Mouse (Mus musculus) heart, adult 2 months (tissue): ENCODE data around the gene 2610001J05Rik. TPM values are rescaled to one million over a fixed set of nuclear protein-coding genes. Genes with fewer than 3 reads are reported as not detected.
A peak's percentile ranks its signal among the peaks of the same experiment; 100 is the strongest.

Source experiments
- DNase-seq, 2 experiments: peaks; one replicate each; pipeline ENCODE4 v3.0.0; 2021
- H3K27ac ChIP-seq: fragments of 200-600 bp; 2 replicates; pipeline ENCODE4 v1.8.1; 2022
- H3K27me3 ChIP-seq: fragments of 200-500 bp; 2 replicates; pipeline ENCODE4 v1.6.1; 2012; ENCODE audit warnings: mild to moderate bottlenecking, low read length, inconsistent platforms, mixed read lengths; ENCODE audit not compliant: control insufficient read depth, insufficient read depth
- H3K36me3 ChIP-seq: fragments of 200-500 bp; 2 replicates; pipeline ENCODE4 v1.6.1; 2012; ENCODE audit warnings: low read length, inconsistent platforms; ENCODE audit not compliant: control insufficient read depth, insufficient read depth
- H3K4me1 ChIP-seq: fragments of 200-500 bp; 2 replicates; pipeline ENCODE4 v1.6.1; 2011; ENCODE audit warnings: low read length; ENCODE audit not compliant: control insufficient read depth, insufficient read depth
- H3K4me3 ChIP-seq: fragments of 200-600 bp; 2 replicates; pipeline ENCODE4 v1.8.1; 2022
- H3K79me2 ChIP-seq: fragments of 200-500 bp; replicated peaks from 2 replicates; pipeline ENCODE4 v1.6.1; 2012; ENCODE audit warnings: mild to moderate bottlenecking, inconsistent platforms, low read length, moderate library complexity, mixed read lengths; ENCODE audit not compliant: control insufficient read depth, insufficient read depth
- H3K9ac ChIP-seq: fragments of 200-500 bp; 2 replicates; pipeline ENCODE4 v1.6.1; 2012; ENCODE audit warnings: low read depth, mild to moderate bottlenecking, control low read depth, inconsistent platforms, low read length, mixed read lengths
- CTCF ChIP-seq: fragments of 200-600 bp; IDR thresholded peaks from 2 replicates; pipeline ENCODE4 v1.8.1; 2022; ENCODE audit warnings: antibody characterized with exemption, mild to moderate bottlenecking, moderate library complexity
- EP300 ChIP-seq: fragments of 200-500 bp; IDR thresholded peaks from 2 replicates; pipeline ENCODE4 v1.6.1; 2011; ENCODE audit warnings: low read depth, low read length, control low read depth; ENCODE audit not compliant: insufficient read depth
- POLR2A ChIP-seq: fragments of 200-500 bp; IDR thresholded peaks from 2 replicates; pipeline ENCODE4 v1.6.1; 2011; ENCODE audit warnings: mild to moderate bottlenecking, low read depth, low read length, control low read depth; ENCODE audit not compliant: insufficient read depth
- WGBS: fragments of 180-500 bp; shearing (Covaris S2); methylation state at CpG from one replicate; pipeline ENCODE4 v1.1.7; 2018; 5-methylcytosine and 5-hydroxymethylcytosine counted together
- intact Hi-C: fragments of 180-260 bp; cut with DNase I; formaldehyde crosslinking; loops from one replicate; pipeline ENCODE4 v1.15.1; 2025
- long read RNA-seq: library from polyadenylated mRNA; stranded (forward); transcript quantifications from one replicate; pipeline ENCODE4 v2.0.0, GENCODE M21; 2021
- polyA plus RNA-seq: library from polyadenylated mRNA; depleted of rRNA; stranded (reverse); fragments of >200 nt; gene quantifications from 2 replicates; pipeline ENCODE4 v1.2.3, GENCODE M21; 2012; rRNA removed
- total RNA-seq, 2 experiments: library from RNA; stranded (reverse); gene quantifications; 2 replicates each; pipeline ENCODE4 v1.2.3; 2021

2610001J05Rik gene
- 10 to 100 TPM; 40.5 to 45.9 TPM for total RNA-seq
- 36.5 and 83.3 TPM in 2 replicates for polyA plus RNA-seq
- long read RNA-seq, transcript 2610001J05Rik-203 (1 exons, 1,606 nt): major isoform, 19 of 31 reads
- long read RNA-seq, transcript 2610001J05Rik-201 (3 exons, 3,177 nt): minor isoform, 11 of 31 reads
- long read RNA-seq, partial matches to known transcripts: 0 of 31 reads
- long read RNA-seq, other reads (novel, unspliced or antisense): 1 of 31 reads

GRCm38 (mm10) chr6:13870919-13871624 lies at the start of gene 2610001J05Rik:
Gene 2610001J05Rik (minus strand): TSS chr6:13871518.
- Histone ChIP-seq H3K36me3 (peaks cover 8% of the 10 kb centered on the region), H3K79me2 (no peaks in the 10 kb centered on the region), H3K4me3 (peak within 1 kb of the TSS; percentile 84), H3K27me3 (no peaks in the 10 kb centered on the region), H3K9ac (peak within 1 kb of the TSS; percentile 64), H3K4me1 (peaks cover 3% of the 10 kb centered on the region), H3K27ac (peak within 1 kb of the TSS; percentile 88)
- intact Hi-C loops: loop anchor here (2.0 kb wide), 2 partner anchors 194 to 264 kb away; partner anchors contain the start of gene Bmt2
- peak; percentile 98 for TF ChIP-seq POLR2A
- peak; percentile 67; the same call in 1 of the 2 replicates for TF ChIP-seq EP300
- TF ChIP-seq CTCF: no peak
- DNase-seq: peak; percentile 90 to 92
- WGBS: under 1% methylated on average over 19 of the region's 19 CpGs

DNA sequence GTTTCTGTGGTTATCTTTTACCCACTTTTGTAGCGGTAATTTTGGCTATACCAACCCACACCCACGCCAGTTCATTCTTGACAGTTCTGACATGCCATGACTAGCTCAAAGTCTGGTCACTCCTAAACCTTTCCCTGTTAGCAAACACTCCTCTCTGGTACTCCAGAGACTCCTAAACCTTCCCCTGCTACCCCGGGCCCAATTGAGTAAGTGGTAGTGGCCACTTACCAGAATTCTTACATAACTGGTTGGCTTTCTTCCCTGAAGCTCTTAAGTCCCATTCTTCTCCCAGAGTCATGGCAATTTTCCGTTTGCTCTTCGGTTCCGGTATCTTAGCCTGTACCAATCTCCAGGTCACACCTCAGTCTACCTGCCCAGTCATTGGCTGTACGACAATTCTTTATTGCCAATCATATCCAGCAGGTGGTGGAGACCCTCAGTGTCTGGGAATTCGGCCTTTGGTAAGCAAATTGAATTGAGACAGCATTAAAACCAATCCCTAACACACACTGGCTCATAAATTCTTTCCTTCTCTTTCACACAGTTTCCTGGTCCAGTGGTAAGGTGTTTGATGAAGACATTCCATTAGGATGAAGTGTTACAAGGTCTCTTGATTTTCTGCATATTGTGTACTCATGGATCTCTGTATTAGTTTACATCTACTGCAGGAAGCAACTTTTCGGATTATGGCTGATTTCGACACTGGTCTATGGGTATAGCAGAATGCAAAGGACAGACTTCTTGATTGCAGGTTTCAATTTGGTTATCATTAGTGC lies 38.6 kb upstream of the 2610001J05Rik start:
- Histone ChIP-seq H3K9ac (no peak overlapping the region), H3K27me3 (no peaks in the 10 kb centered on the region), H3K27ac (no peak overlapping the region), H3K4me3 (no peak overlapping the region), H3K4me1 (no peaks in the 10 kb centered on the region; the same call in 1 of the 2 replicates), H3K79me2 (no peaks in the 10 kb centered on the region), H3K36me3 (no peaks in the 10 kb centered on the region)
- DNase-seq: no peak
- intact Hi-C loops: no loop called here
- TF ChIP-seq POLR2A (no peak), EP300 (no peak), CTCF (no peak)
- 71% methylated on average over 10 of the region's 10 CpGs for WGBS

GRCm38 (mm10) chr6:13902941-13903627 lies 31.8 kb upstream of the 2610001J05Rik start:
- Histone ChIP-seq H3K27ac (no peak overlapping the region), H3K4me1 (no peaks in the 10 kb centered on the region), H3K9ac (no peak overlapping the region), H3K27me3 (no peaks in the 10 kb centered on the region), H3K4me3 (no peak overlapping the region), H3K79me2 (no peaks in the 10 kb centered on the region), H3K36me3 (no peaks in the 10 kb centered on the region)
- DNase-seq: no peak
- intact Hi-C loops: no loop called here
- 78% methylated on average over 5 of the region's 5 CpGs for WGBS
- no peak for TF ChIP-seq EP300
- no peak for TF ChIP-seq CTCF
- TF ChIP-seq POLR2A: no peak

DNA sequence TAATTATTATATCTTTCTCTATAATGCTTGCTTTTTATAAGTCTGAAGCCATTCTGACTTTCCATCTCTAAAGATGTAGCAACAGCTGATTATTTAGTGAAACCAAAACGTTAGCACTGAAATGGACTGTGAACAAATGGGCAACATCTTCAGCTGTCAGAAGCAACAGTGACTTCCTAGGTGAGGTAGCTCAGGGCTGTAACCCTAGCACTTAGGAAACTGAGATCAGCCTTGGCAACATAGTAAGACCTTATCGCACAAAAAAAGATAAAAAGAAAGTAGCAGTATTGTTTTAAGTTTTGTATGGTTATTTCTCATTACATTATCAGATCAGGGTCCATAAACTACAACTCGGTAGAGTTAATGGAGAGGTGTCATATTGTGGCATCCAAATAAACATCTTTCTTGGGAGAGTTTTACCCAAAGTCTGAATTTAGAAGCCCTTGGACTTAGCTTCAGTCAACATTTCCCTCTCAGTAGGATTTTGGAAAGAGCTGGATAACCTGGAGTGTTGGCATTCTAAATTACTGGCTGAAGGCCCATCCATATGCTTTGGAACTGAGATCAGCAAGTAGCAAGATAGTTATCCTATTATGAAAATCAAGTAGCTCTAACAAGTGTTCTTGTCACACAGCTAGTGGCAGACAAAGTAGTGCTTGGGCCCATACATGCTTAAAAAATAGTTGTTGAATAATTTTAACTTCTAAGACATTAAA lies 13.7 kb upstream of the 2610001J05Rik start:
- Histone ChIP-seq H3K4me3 (no peak overlapping the region), H3K27ac (no peak overlapping the region), H3K9ac (no peak overlapping the region), H3K79me2 (no peaks in the 10 kb centered on the region), H3K36me3 (no peaks in the 10 kb centered on the region), H3K4me1 (no peaks in the 10 kb centered on the region), H3K27me3 (no peaks in the 10 kb centered on the region)
- DNase-seq: no peak
- TF ChIP-seq POLR2A (no peak), EP300 (no peak)
- intact Hi-C loops: no loop called here
- WGBS: 65% methylated on average over 3 of the region's 3 CpGs

- no peaks in the 10 kb centered on the region for H3K4me1 ChIP-seq
Observed at GRCm38 (mm10) chr6:13882919-13883318, 11.6 kb upstream of the 2610001J05Rik start.

More at GRCm38 (mm10) chr6:13882919-13883318, 11.6 kb upstream of the 2610001J05Rik start:
- Histone ChIP-seq H3K36me3 (no peaks in the 10 kb centered on the region), H3K27ac (no peak overlapping the region), H3K9ac (no peak overlapping the region), H3K4me3 (no peak overlapping the region), H3K27me3 (no peaks in the 10 kb centered on the region), H3K79me2 (no peaks in the 10 kb centered on the region)
- DNase-seq: no peak
- intact Hi-C loops: no loop called here
- TF ChIP-seq CTCF (no peak), POLR2A (no peak)
